Mouse (Mus musculus): Measurements from ENCODE around the gene Ctnnbl1. TPM values are rescaled to one million over a fixed set of nuclear protein-coding genes. Genes with fewer than 3 reads are reported as not detected.

The Ctnnbl1 gene
- polyA plus RNA-seq, 1 experiment from 2014 or later, result 36.3 TPM

DNA sequence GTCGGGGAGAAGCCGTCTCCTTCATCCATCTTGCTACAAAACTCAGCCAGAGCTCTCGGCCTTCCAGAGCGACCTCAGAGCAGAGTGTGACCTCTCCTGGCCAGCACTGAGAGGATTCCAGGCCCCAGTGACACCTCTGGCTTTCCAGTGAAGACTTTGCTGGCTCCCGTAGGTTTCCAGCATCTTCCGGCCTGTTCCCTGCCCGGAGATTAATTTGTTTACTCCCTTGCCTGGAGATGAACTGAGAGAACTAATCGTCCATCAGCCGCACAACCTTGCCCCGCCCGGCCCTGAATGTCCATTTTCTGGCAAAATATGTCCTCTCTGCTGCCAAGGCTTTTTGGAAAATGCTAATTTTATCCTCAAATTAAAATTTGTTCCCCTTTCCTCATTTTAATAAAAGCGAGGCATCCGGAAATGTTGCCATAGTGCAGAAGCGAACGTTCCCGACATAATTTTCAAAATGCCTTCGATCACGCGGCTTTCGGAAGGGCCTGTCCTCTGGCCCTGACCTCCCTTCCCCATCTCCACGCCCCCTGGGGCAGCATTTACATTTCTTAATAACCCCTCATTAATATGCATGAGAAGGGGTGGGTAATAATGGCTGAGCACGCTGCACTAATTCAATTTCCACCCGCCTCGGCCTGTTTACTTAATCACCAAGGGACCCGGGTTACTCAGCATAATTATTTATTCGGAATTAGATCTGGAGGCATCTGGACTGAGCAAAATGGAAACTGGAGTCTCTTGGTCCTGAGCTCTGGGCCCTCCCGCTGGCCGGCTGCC, 32.0 kb upstream of the Ctnnbl1 start:
- 28% methylated on average over 28 of the region's 28 CpGs for WGBS (ENCODE audit: insufficient replicate concordance)
- Histone ChIP-seq H3K4me3 (ENCODE audit: low read depth, low read length) (no peak overlapping the region), H3K27ac (ENCODE audit: low read depth, low read length) (no peak overlapping the region), H3K27me3 (ENCODE audit: control insufficient read depth, insufficient read depth, low read length) (peaks cover 25% of the 10 kb centered on the region), H3K9ac (ENCODE audit: low read depth, low read length) (no peak overlapping the region), H3K4me1 (ENCODE audit: control insufficient read depth, insufficient read depth, low read length) (no peaks in the 10 kb centered on the region), H3K9me3 (replicated peaks; ENCODE audit: control insufficient read depth, low read length) (no peaks in the 10 kb centered on the region), H3K36me3 (ENCODE audit: control insufficient read depth, insufficient read depth, low read length) (no peaks in the 10 kb centered on the region), H3K4me2 (no peak overlapping the region)
- ATAC-seq (replicated peaks; ENCODE audit: insufficient number of reproducible peaks, low FRiP score, low TSS enrichment), result no peak

DNA sequence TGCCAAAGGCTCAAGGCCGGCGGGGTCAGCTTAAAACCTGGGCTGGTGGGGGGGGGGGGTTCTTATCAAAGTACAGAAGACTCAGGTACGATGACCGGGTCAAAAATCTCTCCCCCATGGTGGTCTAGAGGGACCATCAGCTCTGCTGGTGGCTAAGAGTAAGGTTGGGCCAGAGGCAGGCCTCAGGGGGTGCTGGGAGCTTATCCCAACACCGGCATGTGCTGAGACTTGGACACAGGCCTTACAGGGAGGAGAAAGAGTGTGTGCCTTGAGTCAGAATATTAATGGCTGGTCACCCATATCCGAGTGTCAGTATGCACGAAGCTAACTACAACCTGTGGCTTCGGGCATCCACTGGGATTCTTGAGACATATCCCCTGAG, 31.4 kb upstream of the Ctnnbl1 start:
- Histone ChIP-seq H3K27ac (ENCODE audit: low read depth, low read length) (no peak overlapping the region), H3K36me3 (ENCODE audit: control insufficient read depth, insufficient read depth, low read length) (no peaks in the 10 kb centered on the region), H3K9ac (ENCODE audit: low read depth, low read length) (no peak overlapping the region), H3K4me1 (ENCODE audit: control insufficient read depth, insufficient read depth, low read length) (no peaks in the 10 kb centered on the region), H3K27me3 (ENCODE audit: control insufficient read depth, insufficient read depth, low read length) (peaks cover 25% of the 10 kb centered on the region), H3K9me3 (replicated peaks; ENCODE audit: control insufficient read depth, low read length) (no peaks in the 10 kb centered on the region), H3K4me2 (no peak overlapping the region), H3K4me3 (ENCODE audit: low read depth, low read length) (no peak overlapping the region)
- ATAC-seq (replicated peaks; ENCODE audit: insufficient number of reproducible peaks, low FRiP score, low TSS enrichment), result no peak
- 47% methylated on average over 8 of the region's 8 CpGs for whole genome bisulfite sequencing (ENCODE audit: insufficient replicate concordance)

DNA sequence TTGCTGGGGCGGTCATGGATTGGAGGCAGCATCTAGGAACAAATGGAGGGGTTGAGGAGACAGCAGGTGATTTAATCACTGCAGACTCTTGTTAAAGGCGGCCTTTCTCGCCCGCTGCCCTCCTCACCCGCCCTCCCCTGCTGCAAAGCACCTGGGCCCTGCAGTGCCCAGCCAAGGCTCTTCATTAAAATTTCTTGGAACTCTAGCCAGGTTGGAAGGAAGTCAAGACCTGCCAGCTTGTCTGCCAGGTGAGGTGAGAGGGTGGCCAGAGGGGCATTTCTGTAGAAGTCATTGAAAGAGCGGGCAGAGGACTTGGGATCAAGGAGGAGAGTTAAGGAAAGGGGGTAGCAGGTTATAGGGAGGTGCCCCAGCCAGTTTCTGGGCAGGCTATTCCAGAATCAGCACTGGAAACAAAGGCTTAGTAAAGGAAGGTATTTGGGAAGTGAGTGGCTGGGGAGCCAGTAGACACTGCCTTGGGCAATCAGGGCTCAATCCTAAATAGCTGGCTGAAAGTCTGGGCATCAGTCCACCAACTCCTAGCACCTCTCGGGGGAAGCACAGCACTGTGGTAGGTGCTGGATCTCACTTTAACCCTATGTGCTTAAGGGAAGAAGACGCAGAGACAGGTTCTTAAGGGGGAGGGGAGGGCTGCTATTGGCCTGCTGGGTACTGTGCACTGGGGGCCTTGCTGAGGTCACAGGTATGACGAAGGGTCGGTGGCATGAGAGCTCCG, 29.8 kb upstream of the Ctnnbl1 start:
- ATAC-seq (replicated peaks; ENCODE audit: insufficient number of reproducible peaks, low FRiP score, low TSS enrichment), result no peak
- no peaks in the 10 kb centered on the region for H3K9me3 ChIP-seq (replicated peaks; ENCODE audit: control insufficient read depth, low read length)
- H3K36me3 ChIP-seq (ENCODE audit: control insufficient read depth, insufficient read depth, low read length), result no peaks in the 10 kb centered on the region
- peaks cover 25% of the 10 kb centered on the region for H3K27me3 ChIP-seq (ENCODE audit: control insufficient read depth, insufficient read depth, low read length)
- 56% methylated on average over 10 of the region's 11 CpGs for WGBS (ENCODE audit: insufficient replicate concordance)
- H3K27ac ChIP-seq (ENCODE audit: low read depth, low read length), result no peak overlapping the region
- H3K4me3 ChIP-seq (ENCODE audit: low read depth, low read length), result no peak overlapping the region
- H3K9ac ChIP-seq (ENCODE audit: low read depth, low read length), result no peak overlapping the region
- no peaks in the 10 kb centered on the region for H3K4me1 ChIP-seq (ENCODE audit: control insufficient read depth, insufficient read depth, low read length)
- H3K4me2 ChIP-seq, result no peak overlapping the region

DNA sequence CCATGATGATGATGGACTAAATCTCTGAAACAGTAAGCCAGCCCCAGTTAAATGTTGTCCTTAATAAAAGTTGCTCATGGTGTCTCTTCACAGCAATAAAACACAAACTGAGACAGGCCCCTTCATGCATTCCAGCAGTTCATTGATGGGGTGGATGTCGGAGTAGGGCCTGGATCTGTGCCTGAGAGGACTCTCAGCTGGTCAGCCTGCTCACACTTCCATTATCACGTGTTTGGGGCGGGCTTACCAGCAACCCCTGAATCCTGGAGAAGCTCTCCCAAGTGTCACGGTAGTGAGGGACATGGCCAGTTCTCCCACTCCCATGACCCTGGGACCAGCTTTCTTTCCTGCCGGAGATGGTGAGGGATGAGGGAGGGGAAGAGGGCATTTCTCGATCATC, 24.5 kb upstream of the Ctnnbl1 start:
- H3K4me2 ChIP-seq, result no peak overlapping the region
- WGBS (ENCODE audit: insufficient replicate concordance), result 59% methylated on average over 6 of the region's 6 CpGs
- H3K27me3 ChIP-seq (ENCODE audit: control insufficient read depth, insufficient read depth, low read length), result no peaks in the 10 kb centered on the region; the same call in none of the 2 replicates
- H3K4me3 ChIP-seq (ENCODE audit: low read depth, low read length), result no peak overlapping the region
- H3K27ac ChIP-seq (ENCODE audit: low read depth, low read length), result no peak overlapping the region
- H3K9me3 ChIP-seq (replicated peaks; ENCODE audit: control insufficient read depth, low read length), result no peaks in the 10 kb centered on the region
- H3K9ac ChIP-seq (ENCODE audit: low read depth, low read length), result no peak overlapping the region
- no peaks in the 10 kb centered on the region for H3K36me3 ChIP-seq (ENCODE audit: control insufficient read depth, insufficient read depth, low read length)
- H3K4me1 ChIP-seq (ENCODE audit: control insufficient read depth, insufficient read depth, low read length), result no peaks in the 10 kb centered on the region
- no peak for ATAC-seq (replicated peaks; ENCODE audit: insufficient number of reproducible peaks, low FRiP score, low TSS enrichment)

DNA sequence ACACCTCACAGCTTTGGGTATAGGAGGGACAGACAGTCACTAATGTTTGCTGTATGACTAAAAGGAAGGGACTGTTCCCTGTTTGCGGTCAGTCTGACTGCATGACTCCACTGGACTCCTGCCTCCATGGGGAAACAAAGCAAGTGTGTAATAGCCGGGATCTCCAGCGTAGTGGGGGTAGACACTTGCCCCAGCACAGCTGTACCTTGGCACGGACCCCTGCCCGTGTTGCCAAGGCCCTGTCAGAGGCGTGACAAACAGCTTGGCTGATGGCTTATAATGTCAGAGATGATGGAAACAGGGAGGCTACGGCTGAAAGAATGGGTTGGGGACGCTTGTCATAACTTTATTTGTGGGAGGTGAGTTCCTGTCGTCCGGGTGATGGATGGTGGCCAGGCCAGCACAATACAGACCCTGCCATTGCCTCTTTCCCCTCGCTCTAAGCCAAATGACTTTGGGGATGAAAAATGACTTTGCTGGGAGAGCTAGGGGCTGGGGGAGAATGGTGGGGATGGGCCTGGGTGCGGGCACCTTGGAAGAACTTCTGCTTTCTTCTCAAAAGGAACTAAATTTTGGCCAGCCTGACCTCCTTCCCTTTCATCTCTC, 21.5 kb upstream of the Ctnnbl1 start:
- Histone ChIP-seq H3K4me2 (no peak overlapping the region), H3K36me3 (ENCODE audit: control insufficient read depth, insufficient read depth, low read length) (no peaks in the 10 kb centered on the region), H3K27ac (ENCODE audit: low read depth, low read length) (no peak overlapping the region), H3K27me3 (ENCODE audit: control insufficient read depth, insufficient read depth, low read length) (no peaks in the 10 kb centered on the region; the same call in 1 of the 2 replicates), H3K9ac (ENCODE audit: low read depth, low read length) (no peak overlapping the region), H3K9me3 (replicated peaks; ENCODE audit: control insufficient read depth, low read length) (no peaks in the 10 kb centered on the region), H3K4me3 (ENCODE audit: low read depth, low read length) (no peak overlapping the region), H3K4me1 (ENCODE audit: control insufficient read depth, insufficient read depth, low read length) (no peaks in the 10 kb centered on the region)
- WGBS (ENCODE audit: insufficient replicate concordance), result 61% methylated on average over 12 of the region's 12 CpGs
- no peak for ATAC-seq (replicated peaks; ENCODE audit: insufficient number of reproducible peaks, low FRiP score, low TSS enrichment)

DNA sequence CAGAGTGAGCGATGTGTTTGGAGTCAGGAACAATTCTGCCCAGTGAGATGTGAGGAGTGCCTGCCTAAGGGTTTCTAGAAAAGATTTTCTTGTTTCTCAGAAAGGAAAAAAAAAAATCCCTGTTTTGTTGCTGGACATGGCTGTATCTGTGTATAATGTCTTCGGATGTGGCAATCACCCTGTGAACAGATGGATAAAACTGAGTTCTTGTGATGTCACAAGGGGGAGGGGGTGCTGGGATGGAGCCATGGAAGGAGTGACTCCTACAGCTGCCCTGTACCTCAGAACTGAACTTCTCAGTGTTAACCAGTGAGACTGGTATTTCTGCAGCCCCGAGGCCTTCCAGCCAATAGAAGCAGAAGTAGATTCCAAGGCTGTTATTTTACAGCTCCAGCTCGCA, 18.8 kb upstream of the Ctnnbl1 start:
- H3K9me3 ChIP-seq (replicated peaks; ENCODE audit: control insufficient read depth, low read length), result no peaks in the 10 kb centered on the region
- no peak overlapping the region for H3K4me3 ChIP-seq (ENCODE audit: low read depth, low read length)
- no peak overlapping the region for H3K9ac ChIP-seq (ENCODE audit: low read depth, low read length)
- H3K27me3 ChIP-seq (ENCODE audit: control insufficient read depth, insufficient read depth, low read length), result no peaks in the 10 kb centered on the region
- no peak for ATAC-seq (replicated peaks; ENCODE audit: insufficient number of reproducible peaks, low FRiP score, low TSS enrichment)
- no peak overlapping the region for H3K4me2 ChIP-seq
- H3K27ac ChIP-seq (ENCODE audit: low read depth, low read length), result no peak overlapping the region
- H3K4me1 ChIP-seq (ENCODE audit: control insufficient read depth, insufficient read depth, low read length), result no peaks in the 10 kb centered on the region
- WGBS (ENCODE audit: insufficient replicate concordance), result 60% methylated on average over 4 of the region's 4 CpGs
- no peaks in the 10 kb centered on the region for H3K36me3 ChIP-seq (ENCODE audit: control insufficient read depth, insufficient read depth, low read length)

DNA sequence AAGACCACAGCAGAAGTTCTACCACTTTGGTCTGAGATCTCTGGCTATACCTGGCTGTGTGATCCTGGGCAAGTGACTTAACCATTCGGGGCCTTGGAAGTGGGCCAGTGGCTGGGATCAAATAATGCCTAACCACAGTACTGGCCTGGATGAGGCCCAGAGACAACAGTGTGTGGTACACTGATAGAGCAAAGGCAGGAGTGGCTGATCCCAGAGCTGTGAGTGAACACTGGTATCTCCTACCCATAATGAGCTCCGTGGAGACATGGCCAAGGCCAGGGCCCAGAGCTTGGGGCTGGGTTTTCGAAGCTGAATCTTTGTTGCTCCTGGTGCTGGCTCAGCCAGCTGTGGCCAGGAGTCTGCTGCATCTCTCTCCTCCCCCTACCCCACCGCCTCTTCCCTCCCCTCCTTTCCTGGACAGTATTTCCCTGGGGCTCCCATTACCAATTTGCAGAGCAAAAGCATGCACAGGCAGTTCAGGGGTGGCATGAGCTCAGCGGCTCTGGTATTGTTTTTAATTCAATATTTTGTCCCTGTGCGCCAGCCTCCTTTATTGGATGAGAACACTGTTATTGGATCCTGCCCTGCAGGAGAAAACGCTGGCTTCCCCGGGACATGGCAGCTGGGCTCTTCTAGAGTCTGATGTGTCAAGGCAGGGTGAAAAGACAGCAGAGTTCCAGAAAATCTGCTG, 13.2 kb upstream of the Ctnnbl1 start:
- Histone ChIP-seq H3K27ac (ENCODE audit: low read depth, low read length) (no peak overlapping the region), H3K27me3 (ENCODE audit: control insufficient read depth, insufficient read depth, low read length) (no peaks in the 10 kb centered on the region), H3K9ac (ENCODE audit: low read depth, low read length) (0 out of 2 replicates have a peak overlapping the region, but pooled peaks have one; percentile 5), H3K9me3 (replicated peaks; ENCODE audit: control insufficient read depth, low read length) (no peaks in the 10 kb centered on the region), H3K4me1 (ENCODE audit: control insufficient read depth, insufficient read depth, low read length) (no peaks in the 10 kb centered on the region), H3K36me3 (ENCODE audit: control insufficient read depth, insufficient read depth, low read length) (no peaks in the 10 kb centered on the region), H3K4me3 (ENCODE audit: low read depth, low read length) (no peak overlapping the region), H3K4me2 (no peak overlapping the region)
- WGBS (ENCODE audit: insufficient replicate concordance), result 66% methylated on average over 8 of the region's 8 CpGs
- ATAC-seq (replicated peaks; ENCODE audit: insufficient number of reproducible peaks, low FRiP score, low TSS enrichment), result no peak

DNA sequence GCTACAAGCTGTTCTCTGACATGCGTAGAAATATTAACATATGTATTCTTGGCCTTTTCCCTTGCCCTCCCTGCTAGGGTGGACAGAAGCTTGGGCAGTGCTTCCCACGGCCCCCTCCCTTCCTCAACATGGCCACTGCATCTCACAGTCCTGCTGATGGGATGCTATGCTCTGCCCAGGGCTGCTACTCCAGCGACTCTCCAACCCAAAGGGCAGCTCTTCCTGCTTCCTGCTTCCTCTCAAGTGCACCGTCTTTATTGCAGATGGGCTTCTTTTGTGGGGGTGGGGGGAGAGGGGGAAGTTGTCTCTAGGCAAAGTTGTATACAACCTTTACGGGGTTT, 12.7 kb upstream of the Ctnnbl1 start:
- Histone ChIP-seq H3K4me2 (no peak overlapping the region), H3K27ac (ENCODE audit: low read depth, low read length) (no peak overlapping the region), H3K4me3 (ENCODE audit: low read depth, low read length) (no peak overlapping the region), H3K9me3 (replicated peaks; ENCODE audit: control insufficient read depth, low read length) (no peaks in the 10 kb centered on the region), H3K9ac (ENCODE audit: low read depth, low read length) (no peak overlapping the region), H3K36me3 (ENCODE audit: control insufficient read depth, insufficient read depth, low read length) (no peaks in the 10 kb centered on the region), H3K27me3 (ENCODE audit: control insufficient read depth, insufficient read depth, low read length) (no peaks in the 10 kb centered on the region), H3K4me1 (ENCODE audit: control insufficient read depth, insufficient read depth, low read length) (no peaks in the 10 kb centered on the region)
- no peak for ATAC-seq (replicated peaks; ENCODE audit: insufficient number of reproducible peaks, low FRiP score, low TSS enrichment)
- 55% methylated on average over 5 of the region's 5 CpGs for WGBS (ENCODE audit: insufficient replicate concordance)

All from heart, embryonic 11.5 days (tissue).